Mouse (Mus musculus): ENCODE measurements around the gene Lhfpl2. TPM values are rescaled to one million over a fixed set of nuclear protein-coding genes. Genes with fewer than 3 reads are reported as not detected.

Lhfpl2 gene
- polyA plus RNA-seq, 1 experiment: 10.8 TPM

DNA sequence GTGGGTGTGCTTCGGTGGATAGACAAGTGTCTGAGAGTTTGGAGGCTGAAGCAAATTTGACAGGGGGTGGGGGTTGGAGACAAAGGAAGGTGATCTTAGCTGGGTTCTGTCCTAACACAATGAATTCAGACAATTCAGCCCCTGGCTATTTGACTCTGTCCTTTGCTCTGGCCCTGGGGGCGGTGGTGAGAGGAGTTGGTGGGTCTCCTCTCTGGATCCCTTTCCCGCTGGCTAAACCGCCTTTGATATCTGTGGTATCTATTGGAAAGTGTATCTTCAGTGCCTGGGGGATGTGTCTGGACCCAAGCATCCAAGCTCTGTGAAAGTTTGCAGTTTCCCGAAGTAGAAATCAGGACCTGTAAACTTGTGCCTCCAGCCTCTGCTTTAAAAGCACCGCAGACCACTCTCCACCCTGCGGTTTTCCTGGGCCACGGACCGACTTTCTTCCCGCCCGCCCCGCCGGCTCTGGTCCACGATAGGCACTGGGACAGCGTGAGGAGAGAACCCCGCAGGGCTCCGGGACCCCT, 497 bp upstream of the Lhfpl2 start:
- no peak for TF ChIP-seq CTCF (IDR thresholded peaks at IDR 0.05; ENCODE audit: extremely low read depth, insufficient read depth, low read length)
- no peak for TF ChIP-seq POLR2A (IDR thresholded peaks at IDR 0.05; ENCODE audit: extremely low read depth, insufficient read depth, low read length)

DNA sequence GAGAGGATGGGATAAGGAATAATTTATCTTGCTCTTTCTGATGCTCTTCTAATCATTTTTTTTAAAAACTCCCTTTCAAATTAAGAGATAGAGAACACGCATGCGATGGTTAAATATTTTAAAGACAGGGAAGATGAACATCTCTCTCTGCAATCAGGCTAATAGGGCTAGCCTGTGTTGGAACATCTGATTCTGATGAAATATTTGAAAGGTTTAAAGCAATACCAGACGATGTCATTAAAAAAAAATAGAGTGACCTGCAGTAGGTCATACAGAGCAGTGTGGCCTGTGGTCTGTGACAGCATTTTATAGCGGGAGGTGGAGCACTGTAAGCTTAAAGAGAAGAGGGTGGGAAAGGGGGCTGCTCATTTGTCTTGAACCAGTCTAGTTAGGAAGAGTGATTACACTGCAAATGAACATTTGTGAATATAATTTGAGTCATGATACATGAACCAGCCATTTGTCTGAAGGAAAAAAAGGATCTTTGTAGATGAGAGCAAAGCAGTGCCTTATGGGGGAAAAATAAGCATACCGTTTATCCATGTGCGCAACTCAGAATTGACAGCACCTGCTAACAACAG, 1.1 kb downstream of the Lhfpl2 start:
- peaks cover 3% of the 10 kb centered on the region; the same call in 1 of the 2 replicates for H3K4me1 ChIP-seq (ENCODE audit: control insufficient read depth, insufficient read depth, low read length)
- TF ChIP-seq CTCF (IDR thresholded peaks at IDR 0.05; ENCODE audit: extremely low read depth, insufficient read depth, low read length) (no peak), POLR2A (IDR thresholded peaks at IDR 0.05; ENCODE audit: extremely low read depth, insufficient read depth, low read length) (no peak)
- H3K4me3 ChIP-seq (ENCODE audit: insufficient read depth, low read length): peak overlapping the region; percentile 51
- H3K27ac ChIP-seq (ENCODE audit: insufficient read depth, low read length): no peak overlapping the region

More for the DNA sequence above, 497 bp upstream of the Lhfpl2 start:
- H3K4me1 ChIP-seq (ENCODE audit: control insufficient read depth, insufficient read depth, low read length): no peaks in the 10 kb centered on the region
- peak overlapping the region; percentile 51 for H3K4me3 ChIP-seq (ENCODE audit: insufficient read depth, low read length)
- no peak overlapping the region for H3K27ac ChIP-seq (ENCODE audit: insufficient read depth, low read length)

DNA sequence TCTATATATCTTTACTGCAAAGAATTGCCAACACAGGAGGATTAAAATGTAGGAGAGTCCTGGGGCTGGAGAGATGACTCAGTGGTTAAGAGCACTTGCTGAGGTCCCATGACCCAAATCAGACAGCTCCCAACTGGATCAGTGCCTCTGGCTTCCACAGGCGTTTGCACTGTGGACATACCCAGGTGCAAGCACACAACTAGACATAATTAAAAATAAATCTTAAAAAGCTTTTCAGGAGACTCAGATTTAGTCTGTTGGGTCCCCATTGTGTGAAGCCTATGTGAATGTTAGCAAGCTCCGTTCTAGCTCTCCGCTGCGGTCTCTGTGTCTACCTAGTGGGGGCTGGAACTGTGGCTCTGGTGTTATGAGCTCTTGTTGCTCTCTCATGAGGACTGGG, 1.8 kb downstream of the Lhfpl2 start:
- peaks cover 3% of the 10 kb centered on the region; the same call in 1 of the 2 replicates for H3K4me1 ChIP-seq (ENCODE audit: control insufficient read depth, insufficient read depth, low read length)
- H3K27ac ChIP-seq (ENCODE audit: insufficient read depth, low read length): no peak overlapping the region
- TF ChIP-seq CTCF (IDR thresholded peaks at IDR 0.05; ENCODE audit: extremely low read depth, insufficient read depth, low read length): no peak
- no peak for TF ChIP-seq POLR2A (IDR thresholded peaks at IDR 0.05; ENCODE audit: extremely low read depth, insufficient read depth, low read length)
- H3K4me3 ChIP-seq (ENCODE audit: insufficient read depth, low read length): no peak overlapping the region

DNA sequence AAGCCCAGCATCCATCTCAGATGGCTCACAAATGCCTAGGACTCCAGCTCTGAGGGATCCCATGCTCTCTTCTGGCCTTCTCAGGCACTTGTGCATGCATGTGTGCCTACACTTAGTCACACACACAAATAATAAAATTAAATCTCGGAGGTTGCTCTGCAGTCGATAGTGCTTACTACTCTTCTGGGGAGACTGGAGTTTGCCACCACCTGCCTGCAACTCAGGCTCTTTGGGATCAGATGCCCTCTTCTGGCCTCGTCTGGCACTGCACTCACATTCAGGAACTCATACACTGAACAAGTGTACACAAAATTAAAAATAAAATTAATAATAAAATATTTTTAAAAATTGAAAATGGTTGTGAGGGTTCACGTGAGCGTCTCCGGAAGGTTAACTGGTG, 2.2 kb downstream of the Lhfpl2 start:
- peaks cover 3% of the 10 kb centered on the region; the same call in 1 of the 2 replicates for H3K4me1 ChIP-seq (ENCODE audit: control insufficient read depth, insufficient read depth, low read length)
- TF ChIP-seq POLR2A (IDR thresholded peaks at IDR 0.05; ENCODE audit: extremely low read depth, insufficient read depth, low read length): no peak
- peak; percentile 45 for TF ChIP-seq CTCF (IDR thresholded peaks at IDR 0.05; ENCODE audit: extremely low read depth, insufficient read depth, low read length)
- H3K27ac ChIP-seq (ENCODE audit: insufficient read depth, low read length): no peak overlapping the region
- H3K4me3 ChIP-seq (ENCODE audit: insufficient read depth, low read length): no peak overlapping the region

DNA sequence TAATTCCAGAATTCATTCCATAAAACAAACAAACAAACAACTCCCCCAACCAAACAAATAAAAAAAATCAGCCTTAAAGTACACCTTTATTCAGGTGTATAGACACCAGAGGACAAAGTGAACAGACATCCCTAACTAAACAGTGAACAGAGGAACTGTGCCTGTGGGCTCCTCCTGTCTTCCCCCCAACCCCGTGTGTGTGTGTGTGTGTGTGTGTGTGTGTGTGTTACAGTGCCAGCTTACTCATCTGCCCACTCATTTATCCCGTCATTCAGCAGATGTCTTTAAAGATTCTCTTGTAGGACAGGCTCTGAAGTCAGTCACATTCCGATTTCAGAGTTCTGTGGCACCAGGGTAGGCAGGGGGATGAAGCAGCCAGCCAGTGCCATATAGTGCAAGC, 2.9 kb downstream of the Lhfpl2 start:
- peaks cover 3% of the 10 kb centered on the region; the same call in 1 of the 2 replicates for H3K4me1 ChIP-seq (ENCODE audit: control insufficient read depth, insufficient read depth, low read length)
- TF ChIP-seq CTCF (IDR thresholded peaks at IDR 0.05; ENCODE audit: extremely low read depth, insufficient read depth, low read length): no peak
- TF ChIP-seq POLR2A (IDR thresholded peaks at IDR 0.05; ENCODE audit: extremely low read depth, insufficient read depth, low read length): no peak
- H3K4me3 ChIP-seq (ENCODE audit: insufficient read depth, low read length): no peak overlapping the region
- no peak overlapping the region for H3K27ac ChIP-seq (ENCODE audit: insufficient read depth, low read length)

DNA sequence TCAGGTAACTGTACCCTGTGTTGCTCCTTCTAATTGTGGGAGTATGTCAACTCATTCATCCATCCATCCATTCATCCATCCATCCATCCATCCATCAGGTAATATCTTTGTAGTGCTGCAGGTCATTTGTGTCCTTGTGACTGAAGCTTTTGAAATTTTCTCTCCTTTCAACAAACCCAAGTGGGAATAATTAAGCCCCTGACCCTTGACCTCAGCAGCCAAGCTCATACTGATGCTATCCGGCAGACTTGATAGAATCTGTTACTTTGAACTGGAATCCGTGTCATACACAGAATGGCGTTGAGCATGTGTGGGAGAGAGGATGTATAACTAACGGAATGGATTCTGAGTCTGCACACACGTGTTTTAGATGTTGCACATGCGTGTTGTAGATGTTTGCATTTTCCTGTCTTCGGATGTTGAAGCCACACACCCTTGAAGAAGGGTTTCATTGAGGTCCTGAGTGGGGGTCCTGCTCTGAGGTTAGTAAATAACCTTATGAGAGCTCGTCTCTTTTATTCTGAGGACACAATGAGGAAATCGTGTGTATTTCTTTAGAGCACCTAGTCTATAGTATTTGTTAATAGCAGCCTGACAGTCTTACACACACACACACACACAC, 3.8 kb downstream of the Lhfpl2 start:
- no peak overlapping the region for H3K4me3 ChIP-seq (ENCODE audit: insufficient read depth, low read length)
- TF ChIP-seq POLR2A (IDR thresholded peaks at IDR 0.05; ENCODE audit: extremely low read depth, insufficient read depth, low read length) (no peak), CTCF (IDR thresholded peaks at IDR 0.05; ENCODE audit: extremely low read depth, insufficient read depth, low read length) (no peak)
- H3K27ac ChIP-seq (ENCODE audit: insufficient read depth, low read length): no peak overlapping the region
- peaks cover 3% of the 10 kb centered on the region; the same call in 1 of the 2 replicates for H3K4me1 ChIP-seq (ENCODE audit: control insufficient read depth, insufficient read depth, low read length)

DNA sequence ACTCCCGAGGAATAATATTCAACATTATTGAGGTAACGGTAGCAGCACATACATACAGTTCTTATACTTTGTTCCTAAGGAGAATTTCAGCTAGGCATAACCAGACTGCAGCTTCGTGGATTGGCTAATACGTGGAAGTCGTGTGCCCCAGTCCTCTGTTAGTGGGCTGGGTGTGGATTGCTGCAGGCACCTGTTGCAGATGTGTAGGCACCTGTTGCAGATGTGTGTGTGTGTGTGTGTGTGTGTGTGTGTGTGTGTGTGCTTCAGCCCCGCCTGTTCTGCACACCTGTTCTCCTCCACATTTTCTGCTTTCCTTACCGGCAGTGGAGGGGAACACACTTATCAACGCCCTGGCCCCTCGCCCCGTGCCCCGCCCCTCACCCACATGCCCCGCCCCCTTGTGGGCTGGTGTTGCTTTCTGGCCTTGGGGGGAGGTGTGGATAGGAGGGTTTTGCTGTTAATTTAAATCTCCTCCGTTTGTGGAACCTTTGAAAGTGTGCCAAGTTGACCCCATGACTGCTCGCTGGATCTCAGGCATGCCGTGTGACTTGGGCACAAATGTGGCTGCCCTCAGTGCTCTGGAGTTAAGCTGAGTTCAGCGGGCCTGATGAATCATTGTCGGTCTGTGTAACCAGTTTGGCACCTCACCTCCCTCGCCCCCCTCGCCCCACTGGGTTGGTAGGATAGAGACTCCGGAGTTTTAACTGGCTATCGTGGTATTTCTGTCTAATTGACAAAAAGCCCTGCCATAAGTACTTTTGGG, 4.9 kb downstream of the Lhfpl2 start:
- Histone ChIP-seq H3K4me1 (ENCODE audit: control insufficient read depth, insufficient read depth, low read length) (peaks cover 3% of the 10 kb centered on the region; the same call in 1 of the 2 replicates), H3K27ac (ENCODE audit: insufficient read depth, low read length) (no peak overlapping the region), H3K4me3 (ENCODE audit: insufficient read depth, low read length) (no peak overlapping the region)
- TF ChIP-seq POLR2A (IDR thresholded peaks at IDR 0.05; ENCODE audit: extremely low read depth, insufficient read depth, low read length) (no peak), CTCF (IDR thresholded peaks at IDR 0.05; ENCODE audit: extremely low read depth, insufficient read depth, low read length) (no peak)

DNA sequence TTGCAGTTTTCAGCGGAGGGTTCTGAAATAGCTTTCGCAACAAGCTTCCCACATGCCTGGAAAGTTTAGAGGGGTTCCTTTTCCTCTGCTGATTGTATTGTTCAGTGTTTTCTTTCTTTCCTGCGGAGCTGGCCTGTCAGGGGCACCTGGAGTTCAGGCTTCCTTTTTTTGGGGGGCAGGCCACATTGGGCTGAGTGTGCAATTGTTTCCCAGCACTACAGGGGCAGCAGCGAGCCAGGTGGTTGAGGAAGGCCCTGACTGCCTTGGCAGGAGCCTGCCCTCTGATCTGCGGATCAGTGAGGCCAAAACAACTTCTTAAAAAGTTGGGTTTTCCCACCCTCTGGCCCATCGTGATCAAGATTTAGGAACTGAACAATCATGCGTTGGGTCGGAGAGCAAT, 5.6 kb downstream of the Lhfpl2 start:
- no peak overlapping the region for H3K4me3 ChIP-seq (ENCODE audit: insufficient read depth, low read length)
- TF ChIP-seq POLR2A (IDR thresholded peaks at IDR 0.05; ENCODE audit: extremely low read depth, insufficient read depth, low read length) (no peak), CTCF (IDR thresholded peaks at IDR 0.05; ENCODE audit: extremely low read depth, insufficient read depth, low read length) (no peak)

DNA sequence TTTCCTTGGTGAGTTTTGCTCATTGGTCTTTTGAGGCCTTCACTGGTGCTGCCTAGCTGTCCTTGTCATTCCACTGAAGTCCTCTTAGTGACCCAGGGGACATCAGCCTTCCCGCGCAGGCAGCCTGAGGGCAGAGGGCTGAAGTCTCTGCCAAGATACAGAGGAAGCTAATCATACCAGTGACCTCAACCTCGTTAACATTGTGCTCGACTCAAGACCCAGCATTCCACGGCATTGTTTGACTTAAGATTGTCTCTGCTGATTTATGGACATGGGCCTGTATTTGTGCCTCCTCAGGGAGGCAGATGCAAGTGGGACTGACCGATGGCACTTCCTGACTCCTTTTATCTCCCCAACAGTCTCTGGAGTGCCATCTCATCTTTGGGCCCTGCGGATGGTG, 7.0 kb downstream of the Lhfpl2 start:
- peaks cover 3% of the 10 kb centered on the region; the same call in 1 of the 2 replicates for H3K4me1 ChIP-seq (ENCODE audit: control insufficient read depth, insufficient read depth, low read length)
- H3K27ac ChIP-seq (ENCODE audit: insufficient read depth, low read length): no peak overlapping the region
- no peak for TF ChIP-seq CTCF (IDR thresholded peaks at IDR 0.05; ENCODE audit: extremely low read depth, insufficient read depth, low read length)
- TF ChIP-seq POLR2A (IDR thresholded peaks at IDR 0.05; ENCODE audit: extremely low read depth, insufficient read depth, low read length): no peak
- no peak overlapping the region for H3K4me3 ChIP-seq (ENCODE audit: insufficient read depth, low read length)

More for the DNA sequence above, 5.6 kb downstream of the Lhfpl2 start:
- Histone ChIP-seq H3K27ac (ENCODE audit: insufficient read depth, low read length) (no peak overlapping the region), H3K4me1 (ENCODE audit: control insufficient read depth, insufficient read depth, low read length) (peaks cover 3% of the 10 kb centered on the region; the same call in 1 of the 2 replicates)

All from cortical plate, adult 2 months (tissue).